ENCODE assay signal across 9 mouse cellular contexts in the genomic region with DNA sequence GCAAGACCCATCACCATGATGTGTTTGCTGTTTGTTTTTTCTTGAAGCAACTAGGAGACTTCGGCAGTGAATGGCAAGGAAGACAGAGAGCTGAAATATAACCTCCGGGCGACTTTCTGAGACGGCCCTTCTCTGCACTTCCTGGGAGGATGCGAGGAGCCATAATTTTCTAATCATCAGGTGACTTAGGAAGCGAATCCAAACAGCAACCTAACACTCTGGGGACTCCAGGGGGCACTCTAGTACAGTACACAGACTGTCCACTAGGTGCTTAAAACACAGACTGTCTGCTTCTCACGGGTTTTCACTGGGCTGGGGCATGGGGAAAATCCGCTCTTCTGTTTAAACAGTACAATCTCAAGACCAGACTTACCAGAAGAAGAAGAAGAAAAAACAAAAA. TPM values are rescaled to one million over a fixed set of nuclear protein-coding genes. Genes with fewer than 3 reads are reported as not detected.
DNase-seq lines count a peak whose midpoint lies in the region; ATAC-seq lines count a peak whose summit lies in the region.
"Had no signal": no experiment of that assay in that cellular context is flagged by ENCODE, and none has a peak within 500 bp of the region (broad histone marks: within the 10 kb centered on the region; RNA-seq: fewer than 3 reads in every experiment).

No protein-coding gene starts in this region.

- WGBS in forebrain, embryonic 14.5 days, result 20% methylated on average over 8 of the region's 8 CpGs
- WGBS in hindbrain, embryonic 12.5 days, result 21% methylated on average over 8 of the region's 8 CpGs

- no peak overlapping the region for H3K4me2 ChIP-seq in forebrain, embryonic 14.5 days (ENCODE audit: low read length)
- H3K4me2 ChIP-seq in hindbrain, embryonic 12.5 days (replicated peaks), result no peak overlapping the region
- H3K4me2 ChIP-seq: neural tube, embryonic 12.5 days had no signal

- peak; percentile 93 for DNase-seq in heart, adult 11 months
- no peak for DNase-seq in heart, postnatal 25 days (ENCODE audit: low spot score)
- DNase-seq in forebrain, embryonic 14.5 days (ENCODE audit: low spot score), result peak; percentile 92
- DNase-seq in layer of hippocampus, adult 9-11 months, result peak; percentile 80
- DNase-seq in lung, postnatal 4 days, result peak; percentile 43 to 77
- peak; percentile 65 to 74 for DNase-seq in right cerebral cortex, postnatal 36 days (ENCODE audit: low spot score in 2 of 2)

- peaks cover 5% of the 10 kb centered on the region for H3K4me1 ChIP-seq in forebrain, embryonic 14.5 days (ENCODE audit: control insufficient read depth, insufficient read depth, low read length)
- H3K4me1 ChIP-seq in hindbrain, embryonic 12.5 days, result peaks cover 28% of the 10 kb centered on the region

- no peaks in the 10 kb centered on the region for H3K27me3 ChIP-seq in forebrain, embryonic 14.5 days (replicated peaks; ENCODE audit: control insufficient read depth, insufficient read depth, low read length)
- peaks cover 9% of the 10 kb centered on the region for H3K27me3 ChIP-seq in hindbrain, embryonic 12.5 days
- H3K27me3 ChIP-seq: neural tube, embryonic 12.5 days had no signal

- no peak overlapping the region for H3K27ac ChIP-seq in forebrain, embryonic 14.5 days (ENCODE audit: low read depth, low read length)
- no peak overlapping the region for H3K27ac ChIP-seq in hindbrain, embryonic 12.5 days
- H3K27ac ChIP-seq: neural tube, embryonic 12.5 days had no signal

- H3K36me3 ChIP-seq in forebrain, embryonic 14.5 days (ENCODE audit: control insufficient read depth, insufficient read depth, low read length), result no peaks in the 10 kb centered on the region
- no peaks in the 10 kb centered on the region for H3K36me3 ChIP-seq in hindbrain, embryonic 12.5 days
- H3K36me3 ChIP-seq: neural tube, embryonic 12.5 days had no signal

- H3K4me3 ChIP-seq in forebrain, embryonic 14.5 days (ENCODE audit: low read depth, low read length), result no peak overlapping the region
- H3K4me3 ChIP-seq in hindbrain, embryonic 12.5 days, result no peak overlapping the region
- H3K4me3 ChIP-seq: neural tube, embryonic 12.5 days had no signal

- intact Hi-C loops in heart, postnatal 25 days (cut with DNase I), result loop anchor here (1.0 kb wide), 1 partner anchor 71 kb away; no protein-coding TSS in a partner anchor

- H3K9me3 ChIP-seq in forebrain, embryonic 14.5 days (replicated peaks; ENCODE audit: control insufficient read depth, low read length), result no peaks in the 10 kb centered on the region
- H3K9me3 ChIP-seq in hindbrain, embryonic 12.5 days (replicated peaks), result no peaks in the 10 kb centered on the region
- H3K9me3 ChIP-seq: neural tube, embryonic 12.5 days had no signal

- peak; percentile 79 for ATAC-seq in cerebellum, adult (ENCODE audit: insufficient number of reproducible peaks, low FRiP score, low TSS enrichment)
- peak; percentile 30; the same call in 1 of the 2 replicates for ATAC-seq in forebrain, embryonic 14.5 days
- no peak for ATAC-seq in hindbrain, embryonic 12.5 days (ENCODE audit: low FRiP score)

- no peak overlapping the region for H3K9ac ChIP-seq in forebrain, embryonic 14.5 days (ENCODE audit: low read length)
- H3K9ac ChIP-seq in hindbrain, embryonic 12.5 days, result peak overlapping the region; percentile 18; the same call in 1 of the 2 replicates
- H3K9ac ChIP-seq: neural tube, embryonic 12.5 days had no signal

RNA-seq across cellular contexts. Expression of gene Ebf4, which starts 3.5 kb away (rescaled TPM):
- total RNA-seq in heart, postnatal 25 days (2021), result under 1 TPM; 0.31 to 0.45 TPM
- 2.1 and 2.4 TPM in 2 replicates for polyA plus RNA-seq in forebrain, embryonic 14.5 days (2014; fragmentation: Nextera tagmentation; extraction: Ambion mirVana)
- polyA plus RNA-seq in hindbrain, embryonic 12.5 days (2016; fragmentation: Nextera tagmentation; extraction: Ambion mirVana), result 3.4 TPM in 2 replicates

RNA-seq across cellular contexts. Expression of gene Idh3b, which starts 7.1 kb away (rescaled TPM):
- 100 to 1,000 TPM; 763 to 771 TPM for total RNA-seq in heart, postnatal 25 days (2021)
- 178 and 184 TPM in 2 replicates for polyA plus RNA-seq in forebrain, embryonic 14.5 days (2014; fragmentation: Nextera tagmentation; extraction: Ambion mirVana)
- 118 and 119 TPM in 2 replicates for polyA plus RNA-seq in hindbrain, embryonic 12.5 days (2016; fragmentation: Nextera tagmentation; extraction: Ambion mirVana)

RNA-seq across cellular contexts. Expression of gene Nop56, which starts 17.2 kb away (rescaled TPM):
- 10 to 100 TPM; 32.2 to 35.8 TPM for total RNA-seq in heart, postnatal 25 days (2021)
- 264 and 265 TPM in 2 replicates for polyA plus RNA-seq in forebrain, embryonic 14.5 days (2014; fragmentation: Nextera tagmentation; extraction: Ambion mirVana)
- polyA plus RNA-seq in hindbrain, embryonic 12.5 days (2016; fragmentation: Nextera tagmentation; extraction: Ambion mirVana), result 262 and 300 TPM in 2 replicates
